Mouse (Mus musculus) brain, adult 10 weeks (tissue): ENCODE measurements around the gene Gm9. TPM values are rescaled to one million over a fixed set of nuclear protein-coding genes. Genes with fewer than 3 reads are reported as not detected.

Source experiments
- polyA plus RNA-seq: library from polyadenylated mRNA; stranded (reverse); fragments of 350-450 nt; fragmentation: Illumina TruSeq; extraction: RNeasy Lipid Tissue Mini Kit (QIAGEN cat#74804); gene quantifications from one replicate; pipeline ENCODE4 v1.2.3, GENCODE M21; 2015; ENCODE audit warnings: low read depth, low replicate concordance

Gene Gm9
- not detected for polyA plus RNA-seq

GRCm38 (mm10) chrX:37210941-37211340, at the start of gene Gm9:
Gene Gm9, minus strand, starts transcription at chrX:37211041.

GRCm38 (mm10) chrX:37249619-37250018, 38.8 kb upstream of the Gm9 start, which contains the start of gene Rhox3a:
Gene Rhox3a, plus strand, starts transcription at chrX:37249919.

GRCm38 (mm10) chrX:37244676-37245075, 33.8 kb upstream of the Gm9 start, which contains the start of gene Rhox2a:
Gene Rhox2a, plus strand, starts transcription at chrX:37244976.

DNA sequence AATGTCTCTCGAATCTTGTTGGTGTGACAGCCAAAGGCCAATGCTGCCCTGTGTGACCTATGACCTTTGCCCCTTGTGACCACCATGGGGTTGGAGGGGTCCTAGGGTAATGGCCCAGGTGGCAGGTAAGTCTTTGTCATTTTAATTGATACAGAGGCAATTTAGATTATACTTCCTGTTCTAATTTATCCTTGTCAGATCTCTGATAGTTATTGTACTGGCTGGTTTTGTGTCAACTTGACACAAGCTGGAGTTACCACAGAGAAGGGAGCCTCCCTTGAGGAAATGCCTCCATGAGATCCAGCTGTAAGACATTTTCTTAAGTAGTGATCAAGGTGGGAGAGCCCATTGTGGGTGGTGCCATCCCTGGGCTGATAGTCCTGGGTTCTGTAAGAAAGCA, 11.3 kb upstream of the Gm9 start, which contains the start of gene Rhox1:
Gene Rhox1 (minus strand): TSS at position 101 of the 400 bp plus-strand sequence.

DNA sequence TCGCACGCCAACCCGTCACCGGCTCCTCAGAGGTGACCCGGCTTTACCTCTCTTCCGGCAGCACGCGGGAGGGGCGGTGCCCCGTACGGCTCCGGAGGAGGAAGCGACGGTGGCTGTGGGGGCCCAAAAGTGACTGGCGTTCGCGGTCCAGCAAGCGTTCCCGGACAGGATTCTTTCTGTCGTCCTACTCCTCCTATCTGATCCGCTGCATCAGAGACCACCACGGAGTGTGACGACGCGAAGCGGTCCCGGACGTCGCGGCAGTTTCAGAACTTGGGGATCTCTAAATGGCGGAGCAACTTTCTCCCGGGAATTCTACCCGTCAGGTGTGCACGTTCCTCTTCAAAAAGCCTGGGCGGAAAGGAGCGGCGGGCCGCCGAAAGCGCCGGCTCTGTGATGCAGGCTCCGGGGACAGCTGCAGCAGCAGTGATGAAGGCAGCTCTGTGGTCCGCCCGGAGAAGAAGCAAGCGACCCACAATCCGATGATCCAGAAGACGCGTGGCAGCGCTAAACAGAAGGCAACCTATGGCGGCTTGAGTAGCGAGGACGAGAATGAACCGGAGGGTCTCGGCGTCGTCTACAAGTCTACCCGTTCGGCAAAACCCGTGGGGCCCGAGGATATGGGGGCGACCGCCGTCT, 19.6 kb downstream of the Gm9 start, which contains the start of the genes Ndufa1 and Rnf113a1:
Gene Ndufa1 (minus strand): TSS at position 59 of the 639 bp plus-strand sequence.
Gene Rnf113a1 (plus strand): TSS at position 141 of the 639 bp plus-strand sequence.

DNA sequence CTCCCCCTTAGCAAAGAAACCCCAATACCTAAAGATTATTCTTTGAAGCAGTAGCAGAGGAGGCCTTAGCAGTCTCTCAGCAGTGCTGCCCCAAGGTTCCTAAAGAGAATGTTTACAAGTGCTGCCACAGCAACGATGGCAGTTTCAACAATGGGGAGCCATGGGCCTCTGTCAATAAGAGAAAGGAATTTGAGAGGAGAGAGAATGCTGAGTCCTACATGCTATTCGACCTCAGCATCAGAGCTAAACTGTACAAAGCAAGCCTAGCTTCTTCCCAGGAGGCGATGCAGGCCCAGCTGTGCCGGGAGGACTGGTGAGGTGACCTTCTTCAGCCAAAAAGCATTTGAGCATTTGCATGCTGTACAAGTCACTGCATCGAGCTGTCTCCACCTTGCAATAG, 42.1 kb downstream of the Gm9 start, which contains the start of gene Akap14:
Gene Akap14 (minus strand): TSS at position 101 of the 400 bp plus-strand sequence.

Other genes with a start within 250 kb of the Gm9 start
- 71.2 TPM for gene Sept6, start 219.2 kb downstream of the Gm9 start, polyA plus RNA-seq
- not detected for gene Sowahd, start 162.2 kb downstream of the Gm9 start, polyA plus RNA-seq
- gene Rpl39, start 125.6 kb downstream of the Gm9 start, polyA plus RNA-seq: 462 TPM
- 19.4 TPM for gene Upf3b, start 100.7 kb downstream of the Gm9 start, polyA plus RNA-seq
- 10.6 TPM for gene Nkap, start 84.2 kb downstream of the Gm9 start, polyA plus RNA-seq
- gene Akap14, start 42.2 kb downstream of the Gm9 start, polyA plus RNA-seq: 0.51 TPM
- 495 TPM for gene Ndufa1, start 19.9 kb downstream of the Gm9 start, polyA plus RNA-seq
- 8.0 TPM for gene Rnf113a1, start 19.8 kb downstream of the Gm9 start, polyA plus RNA-seq
- gene Rhox1, start 11.2 kb upstream of the Gm9 start, polyA plus RNA-seq: not detected
- gene Rhox2a, start 33.9 kb upstream of the Gm9 start, polyA plus RNA-seq: not detected
- not detected for gene Rhox3a, start 38.9 kb upstream of the Gm9 start, polyA plus RNA-seq
- gene Rhox4a, start 54.3 kb upstream of the Gm9 start, polyA plus RNA-seq: not detected
- gene Rhox3a2, start 169.0 kb upstream of the Gm9 start, polyA plus RNA-seq: not detected
- gene Rhox4a2, start 179.8 kb upstream of the Gm9 start, polyA plus RNA-seq: not detected
- not detected for gene Rhox2b, start 201.0 kb upstream of the Gm9 start, polyA plus RNA-seq
- not detected for gene Rhox4b, start 221.5 kb upstream of the Gm9 start, polyA plus RNA-seq
- not detected for gene Rhox2c, start 242.6 kb upstream of the Gm9 start, polyA plus RNA-seq
- not detected for gene Rhox3c, start 247.5 kb upstream of the Gm9 start, polyA plus RNA-seq